Mouse (Mus musculus) stomach, embryonic 14.5 days (tissue): ENCODE data around the gene Vac14. TPM values are rescaled to one million over a fixed set of nuclear protein-coding genes. Genes with fewer than 3 reads are reported as not detected.

ENCODE experiments used
- ATAC-seq: fragments of 200-750 bp; cut with Nextera tagmentation; 2 replicates; pipeline ENCODE4 v1.8.0; 2017; ENCODE audit warnings: low read depth, moderate TSS enrichment; ENCODE audit not compliant: insufficient number of reproducible peaks, insufficient read depth, low FRiP score
- H3K27ac ChIP-seq: fragments of 300-500 bp; sonication (generic); 2 replicates; pipeline ENCODE4 v1.5.1; 2014; ENCODE audit warnings: mild to moderate bottlenecking, low read length, moderate library complexity, mixed read lengths
- H3K27me3 ChIP-seq: fragments of 300-500 bp; sonication (generic); 2 replicates; pipeline ENCODE4 v1.6.1; 2014; ENCODE audit warnings: low read length, control low read depth, mixed read lengths; ENCODE audit not compliant: control insufficient read depth, insufficient read depth
- H3K36me3 ChIP-seq: fragments of 300-500 bp; sonication (generic); 2 replicates; pipeline ENCODE4 v1.6.1; 2014; ENCODE audit warnings: mild to moderate bottlenecking, control low read depth, low read length, moderate library complexity, mixed read lengths; ENCODE audit not compliant: control insufficient read depth, insufficient read depth
- H3K4me1 ChIP-seq: fragments of 300-500 bp; sonication (generic); 2 replicates; pipeline ENCODE4 v1.6.1; 2014; ENCODE audit warnings: low read length, control low read depth, mixed read lengths; ENCODE audit not compliant: control insufficient read depth, insufficient read depth
- H3K4me2 ChIP-seq: fragments of 300-500 bp; sonication (generic); replicated peaks from 2 replicates; pipeline ENCODE4 v1.6.1; 2014; ENCODE audit warnings: low read depth, low read length, control low read depth
- H3K4me3 ChIP-seq: fragments of 300-500 bp; sonication (generic); 2 replicates; pipeline ENCODE4 v1.5.1; 2014; ENCODE audit warnings: low read depth, low read length, control low read depth
- H3K9ac ChIP-seq: fragments of 300-500 bp; sonication (generic); replicated peaks from 2 replicates; pipeline ENCODE4 v1.6.1; 2014; ENCODE audit warnings: low read depth, mild to moderate bottlenecking, control low read depth, low read length, moderate library complexity, mixed read lengths
- H3K9me3 ChIP-seq: fragments of 300-500 bp; sonication (generic); 2 replicates; pipeline ENCODE4 v1.6.1; 2016; ENCODE audit warnings: low read depth, low read length, control low read depth; ENCODE audit not compliant: control insufficient read depth
- WGBS: fragments of 180-500 bp; shearing (Covaris S2); extraction: QIAGEN DNeasy Blood & Tissue Kit; methylation state at CpG from one replicate; pipeline ENCODE4 v1.1.7; 2014; 5-methylcytosine and 5-hydroxymethylcytosine counted together
- polyA plus RNA-seq: library from polyadenylated mRNA; unstranded; fragments of >200 nt; fragmentation: Nextera tagmentation; extraction: Ambion mirVana; gene quantifications from 2 replicates; pipeline ENCODE4 v1.2.1, GENCODE M21; 2014

The Vac14 gene
- polyA plus RNA-seq, 1 experiment from 2014 or later: 18.7 TPM

DNA sequence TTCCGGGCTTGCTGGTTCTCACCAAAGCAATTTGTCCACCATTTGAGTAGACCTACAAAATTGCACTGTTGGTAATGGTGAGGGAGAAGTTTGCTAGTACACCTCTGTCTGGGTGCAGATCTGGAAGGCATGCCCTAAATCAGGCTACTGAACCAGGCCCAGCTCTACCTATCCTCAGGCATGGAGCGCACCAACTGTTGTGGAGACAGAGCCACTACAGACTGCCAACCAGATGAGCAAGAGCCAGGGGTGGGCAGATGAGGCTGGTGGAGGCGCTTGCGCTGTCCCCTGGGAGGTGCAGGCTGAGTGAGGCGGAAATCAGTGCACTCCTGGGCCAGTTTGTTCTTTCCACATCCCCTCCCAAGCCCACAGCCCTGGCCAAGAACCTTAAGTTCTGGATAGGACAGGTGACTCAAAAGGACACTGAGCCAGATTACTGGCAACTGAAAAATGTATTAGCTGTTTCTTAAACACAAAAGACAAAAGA is 58.8 kb downstream of the Vac14 start:
- Histone ChIP-seq H3K27ac (no peak overlapping the region), H3K36me3 (peaks cover 6% of the 10 kb centered on the region; the same call in 1 of the 2 replicates), H3K4me1 (no peaks in the 10 kb centered on the region), H3K4me3 (no peak overlapping the region), H3K9ac (no peak overlapping the region), H3K9me3 (no peaks in the 10 kb centered on the region), H3K27me3 (no peaks in the 10 kb centered on the region), H3K4me2 (no peak overlapping the region)
- ATAC-seq: no peak
- 95% methylated on average over 5 of the region's 5 CpGs for WGBS

DNA sequence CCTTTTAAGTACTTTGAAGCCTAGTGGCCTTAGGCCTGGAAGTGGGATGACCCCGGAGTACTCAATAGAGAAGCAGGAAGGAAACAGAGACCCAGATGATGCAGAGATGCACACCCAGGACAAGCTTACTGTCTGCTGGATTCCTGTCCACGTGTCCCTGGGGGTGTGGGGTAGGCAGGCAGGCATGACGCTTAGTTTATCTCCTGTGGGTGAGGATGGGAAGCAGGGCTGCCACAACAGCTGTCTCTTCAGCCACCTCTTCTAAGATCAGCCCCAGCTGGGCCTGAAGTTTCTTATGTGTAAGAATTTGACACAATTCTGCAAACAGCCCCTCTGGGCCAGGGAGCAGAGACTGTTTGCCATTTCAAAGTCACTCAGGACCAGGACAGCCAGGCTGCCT is 60.6 kb downstream of the Vac14 start:
- Histone ChIP-seq H3K9ac (no peak overlapping the region), H3K4me1 (no peaks in the 10 kb centered on the region), H3K4me3 (no peak overlapping the region), H3K36me3 (peaks cover 7% of the 10 kb centered on the region), H3K4me2 (no peak overlapping the region), H3K9me3 (no peaks in the 10 kb centered on the region), H3K27ac (no peak overlapping the region), H3K27me3 (no peaks in the 10 kb centered on the region)
- no peak for ATAC-seq
- WGBS: 78% methylated on average over 3 of the region's 3 CpGs

DNA sequence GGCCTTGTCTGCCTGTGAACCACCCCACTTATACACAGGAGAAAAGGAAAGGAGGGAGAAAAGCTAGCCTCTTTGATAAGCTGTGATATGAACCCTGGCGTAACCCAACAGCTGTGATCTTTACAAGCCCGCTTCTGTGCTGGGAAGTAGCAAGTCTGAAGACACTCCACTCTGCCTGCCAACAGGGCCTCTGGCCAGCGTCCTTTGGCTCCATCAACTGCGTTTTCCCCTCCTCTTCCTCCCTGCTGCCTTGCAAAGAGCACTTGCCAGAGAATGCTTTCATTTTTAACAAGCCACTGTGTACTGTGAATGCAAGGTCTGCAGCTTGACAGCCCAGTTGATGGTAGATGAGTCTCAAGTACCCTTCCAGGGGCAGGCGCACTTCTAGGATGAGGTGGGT is 69.3 kb downstream of the Vac14 start:
- Histone ChIP-seq H3K4me1 (0 out of 2 replicates have a peak, but pooled peaks cover 3% of the 10 kb centered on the region), H3K9ac (no peak overlapping the region), H3K4me2 (no peak overlapping the region), H3K4me3 (no peak overlapping the region), H3K36me3 (peaks cover 7% of the 10 kb centered on the region), H3K9me3 (no peaks in the 10 kb centered on the region), H3K27me3 (no peaks in the 10 kb centered on the region), H3K27ac (no peak overlapping the region)
- no peak for ATAC-seq
- WGBS: 76% methylated on average over 5 of the region's 5 CpGs

DNA sequence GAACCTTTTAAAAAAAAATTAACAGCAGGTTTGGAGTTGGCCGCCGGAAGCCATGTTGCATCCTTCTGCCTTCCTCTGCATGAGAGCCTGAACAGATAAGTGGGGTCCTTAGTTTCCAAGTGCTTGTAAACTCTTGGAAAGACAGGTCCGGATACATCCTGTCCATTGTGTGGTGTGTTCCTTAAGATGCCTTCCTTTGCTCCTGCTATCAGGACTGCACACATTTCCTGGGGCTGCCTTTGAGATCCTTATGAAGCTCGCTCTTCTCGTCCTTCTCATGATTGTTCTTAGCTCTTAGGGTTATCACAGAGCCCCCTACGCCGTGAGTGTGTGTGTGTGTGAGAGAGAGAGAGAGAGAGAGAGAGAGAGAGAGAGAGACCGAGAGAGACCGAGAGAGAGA is 71.6 kb downstream of the Vac14 start:
- no peak for ATAC-seq
- H3K4me3 ChIP-seq: no peak overlapping the region
- no peaks in the 10 kb centered on the region for H3K9me3 ChIP-seq
- H3K27me3 ChIP-seq: no peaks in the 10 kb centered on the region
- peaks cover 4% of the 10 kb centered on the region; the same call in 1 of the 2 replicates for H3K36me3 ChIP-seq
- 86% methylated on average over 9 of the region's 9 CpGs for WGBS
- no peak overlapping the region for H3K4me2 ChIP-seq
- H3K27ac ChIP-seq: no peak overlapping the region
- H3K4me1 ChIP-seq: 0 out of 2 replicates have a peak, but pooled peaks cover 3% of the 10 kb centered on the region
- H3K9ac ChIP-seq: no peak overlapping the region

DNA sequence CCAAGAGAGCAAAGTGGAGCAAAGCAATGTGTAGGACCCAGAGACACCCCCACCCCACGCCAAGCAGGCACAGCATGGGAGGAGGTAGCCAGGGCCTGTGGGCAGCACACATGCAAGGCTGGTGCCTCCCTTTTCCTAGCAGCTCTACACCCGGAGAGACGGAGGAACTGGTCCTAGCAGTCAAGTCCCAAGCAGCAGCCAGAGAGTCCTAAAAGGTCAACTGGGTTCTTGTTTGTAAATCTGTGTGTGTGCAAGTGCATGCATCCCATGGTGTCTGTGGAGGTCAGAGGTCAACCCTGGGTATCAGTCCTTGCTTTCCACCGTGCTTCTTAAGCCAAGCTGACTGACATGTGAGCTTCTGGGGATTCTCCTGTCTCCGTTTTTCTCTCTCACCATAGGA is 75.8 kb downstream of the Vac14 start:
- Histone ChIP-seq H3K36me3 (no peaks in the 10 kb centered on the region; the same call in 1 of the 2 replicates), H3K9me3 (no peaks in the 10 kb centered on the region), H3K4me3 (no peak overlapping the region), H3K9ac (no peak overlapping the region), H3K4me1 (no peaks in the 10 kb centered on the region), H3K27me3 (no peaks in the 10 kb centered on the region), H3K4me2 (no peak overlapping the region), H3K27ac (no peak overlapping the region)
- no peak for ATAC-seq
- WGBS: 79% methylated on average over 5 of the region's 5 CpGs

- H3K4me1 ChIP-seq: no peaks in the 10 kb centered on the region
- no peaks in the 10 kb centered on the region for H3K27me3 ChIP-seq
- H3K4me2 ChIP-seq: no peak overlapping the region
- H3K9ac ChIP-seq: no peak overlapping the region
- WGBS: 79% methylated on average over 4 of the region's 4 CpGs
- H3K27ac ChIP-seq: no peak overlapping the region
- no peak overlapping the region for H3K4me3 ChIP-seq
- no peaks in the 10 kb centered on the region; the same call in 1 of the 2 replicates for H3K36me3 ChIP-seq
- ATAC-seq: no peak
- no peaks in the 10 kb centered on the region for H3K9me3 ChIP-seq
Observed at GRCm38 (mm10) chr8:110694826-110695225, 76.4 kb downstream of the Vac14 start.

- H3K4me2 ChIP-seq: no peak overlapping the region
- H3K4me3 ChIP-seq: no peak overlapping the region
- whole genome bisulfite sequencing: 84% methylated on average over 5 of the region's 5 CpGs
- H3K9ac ChIP-seq: no peak overlapping the region
- no peaks in the 10 kb centered on the region for H3K4me1 ChIP-seq
- no peaks in the 10 kb centered on the region for H3K9me3 ChIP-seq
- H3K27ac ChIP-seq: no peak overlapping the region
- no peaks in the 10 kb centered on the region; the same call in 1 of the 2 replicates for H3K36me3 ChIP-seq
- ATAC-seq: no peak
- no peaks in the 10 kb centered on the region for H3K27me3 ChIP-seq
Observed at GRCm38 (mm10) chr8:110695431-110695830, 77.0 kb downstream of the Vac14 start.

DNA sequence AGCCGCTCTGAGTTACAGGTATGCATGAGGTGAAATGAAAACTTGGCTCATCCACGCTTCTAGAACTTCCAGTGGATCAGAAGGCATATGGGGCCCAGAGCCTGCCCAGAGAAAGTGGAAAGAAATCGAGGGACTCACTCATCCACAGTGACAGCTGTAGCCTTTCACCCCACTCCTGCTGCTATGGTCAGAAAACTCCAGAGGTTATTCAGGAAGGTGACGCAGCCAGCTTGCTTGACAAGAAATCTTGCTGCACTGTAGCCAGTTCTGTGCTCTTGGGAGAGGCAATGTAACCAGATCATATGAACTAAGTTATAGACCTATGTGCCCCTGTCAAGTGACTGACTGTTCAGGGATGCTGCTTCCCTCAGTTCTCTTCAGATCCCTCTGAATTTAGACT is 77.7 kb downstream of the Vac14 start:
- 85% methylated on average over 4 of the region's 4 CpGs for WGBS
- Histone ChIP-seq H3K36me3 (no peaks in the 10 kb centered on the region; the same call in 1 of the 2 replicates), H3K4me3 (no peak overlapping the region), H3K9me3 (no peaks in the 10 kb centered on the region), H3K27ac (no peak overlapping the region; the same call in 1 of the 2 replicates), H3K9ac (no peak overlapping the region), H3K4me1 (no peaks in the 10 kb centered on the region), H3K27me3 (no peaks in the 10 kb centered on the region), H3K4me2 (no peak overlapping the region)
- ATAC-seq: no peak

- 82% methylated on average over 5 of the region's 5 CpGs for WGBS
- Histone ChIP-seq H3K27ac (no peak overlapping the region), H3K9me3 (no peaks in the 10 kb centered on the region), H3K36me3 (no peaks in the 10 kb centered on the region; the same call in 1 of the 2 replicates), H3K4me2 (no peak overlapping the region), H3K27me3 (no peaks in the 10 kb centered on the region), H3K4me1 (0 out of 2 replicates have a peak, but pooled peaks cover 6% of the 10 kb centered on the region), H3K4me3 (no peak overlapping the region), H3K9ac (no peak overlapping the region)
- ATAC-seq: no peak
Observed at GRCm38 (mm10) chr8:110697571-110697970, 79.2 kb downstream of the Vac14 start.
